Mouse (Mus musculus) liver, embryonic 13.5 days (tissue): Measurements from ENCODE around the gene Stx16. TPM values are rescaled to one million over a fixed set of nuclear protein-coding genes. Genes with fewer than 3 reads are reported as not detected.
A peak's percentile ranks its signal among the peaks of the same experiment; 100 is the strongest.

Experiments used
- ATAC-seq: fragments of 200-750 bp; cut with Nextera tagmentation; 2 replicates; pipeline ENCODE4 v1.8.0; 2017; ENCODE audit warnings: low read depth, mild to moderate bottlenecking, moderate number of reproducible peaks, moderate library complexity
- DNase-seq: peaks from one replicate; pipeline ENCODE4 v3.0.0; 2022
- H3K27ac ChIP-seq: fragments of 300-500 bp; sonication (generic); 2 replicates; pipeline ENCODE4 v1.5.1; 2015; ENCODE audit warnings: moderate library complexity, mild to moderate bottlenecking, inconsistent platforms
- H3K27me3 ChIP-seq: fragments of 300-500 bp; sonication (generic); 2 replicates; pipeline ENCODE4 v1.6.1; 2015; ENCODE audit warnings: mild to moderate bottlenecking, inconsistent platforms
- H3K36me3 ChIP-seq: fragments of 300-500 bp; sonication (generic); 2 replicates; pipeline ENCODE4 v1.6.1; 2015; ENCODE audit warnings: mild to moderate bottlenecking, inconsistent platforms
- H3K4me1 ChIP-seq: fragments of 300-500 bp; sonication (generic); replicated peaks from 2 replicates; pipeline ENCODE4 v1.6.1; 2015; ENCODE audit warnings: inconsistent platforms
- H3K4me2 ChIP-seq: fragments of 300-500 bp; sonication (generic); 2 replicates; pipeline ENCODE4 v1.6.1; 2015; ENCODE audit warnings: inconsistent platforms, mild to moderate bottlenecking, moderate library complexity
- H3K4me3 ChIP-seq: fragments of 300-500 bp; sonication (generic); replicated peaks from 2 replicates; pipeline ENCODE4 v1.5.1; 2015; ENCODE audit warnings: mild to moderate bottlenecking, inconsistent platforms
- H3K9ac ChIP-seq: fragments of 300-500 bp; sonication (generic); 2 replicates; pipeline ENCODE4 v1.6.1; 2015; ENCODE audit warnings: mild to moderate bottlenecking, inconsistent platforms
- H3K9me3 ChIP-seq: fragments of 300-500 bp; sonication (generic); replicated peaks from 2 replicates; pipeline ENCODE4 v1.6.1; 2016; ENCODE audit warnings: inconsistent platforms
- WGBS: fragments of 180-500 bp; shearing (Covaris S2); methylation state at CpG from one replicate; pipeline ENCODE4 v1.1.7; 2015; ENCODE audit not compliant: insufficient replicate concordance; 5-methylcytosine and 5-hydroxymethylcytosine counted together
- polyA plus RNA-seq: library from polyadenylated mRNA; unstranded; fragments of >200 nt; fragmentation: Nextera tagmentation; extraction: Ambion mirVana; gene quantifications from 2 replicates; pipeline ENCODE4 v1.2.1, GENCODE M21; 2015

The Stx16 gene
- polyA plus RNA-seq, 1 experiment from 2014 or later: 3.3 TPM

DNA sequence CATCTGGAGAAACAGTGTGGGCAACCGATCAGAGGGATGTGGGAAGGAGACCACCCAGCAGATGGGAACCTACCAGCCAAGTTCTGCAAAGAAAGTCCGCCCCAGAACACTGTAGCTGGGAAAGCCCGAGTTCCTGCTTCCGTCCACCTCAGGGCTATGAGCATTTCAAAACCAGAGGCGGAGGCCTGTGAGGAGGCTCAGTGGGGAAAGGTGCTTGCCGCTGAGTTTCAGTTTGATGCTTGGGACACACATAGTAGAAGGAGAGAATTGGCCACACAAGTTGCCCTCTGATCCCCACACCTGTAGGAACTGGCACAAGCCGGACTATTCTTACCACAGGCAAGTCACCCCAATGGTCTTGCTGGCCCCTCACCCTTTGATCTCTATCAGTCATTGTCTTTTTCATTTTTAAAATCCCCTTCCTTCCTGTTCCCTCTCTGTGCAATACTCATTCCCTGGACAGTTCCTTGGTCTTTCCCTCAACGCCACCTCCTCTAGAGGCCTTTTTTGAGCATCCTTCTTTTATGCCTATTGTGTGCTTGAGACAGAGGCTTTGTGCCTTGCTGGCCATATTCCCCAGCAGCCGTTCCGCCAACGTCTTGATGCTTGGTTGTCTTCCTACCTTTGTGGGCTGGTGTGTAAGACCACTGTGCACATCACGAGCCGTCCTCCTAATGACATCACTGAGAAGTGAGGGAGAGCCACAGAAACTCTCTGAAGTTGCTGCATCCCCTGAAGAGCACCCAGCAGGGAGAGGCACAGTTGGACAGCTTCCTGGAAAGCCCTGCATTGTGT, 16.3 kb upstream of the Stx16 start:
- 71% methylated on average over 13 of the region's 13 CpGs for WGBS
- Histone ChIP-seq H3K36me3 (no peaks in the 10 kb centered on the region), H3K27ac (no peak overlapping the region), H3K9me3 (no peaks in the 10 kb centered on the region), H3K9ac (no peak overlapping the region), H3K4me3 (no peak overlapping the region), H3K4me2 (no peak overlapping the region), H3K27me3 (no peaks in the 10 kb centered on the region), H3K4me1 (no peaks in the 10 kb centered on the region)
- DNase-seq (no peak), ATAC-seq (no peak)

DNA sequence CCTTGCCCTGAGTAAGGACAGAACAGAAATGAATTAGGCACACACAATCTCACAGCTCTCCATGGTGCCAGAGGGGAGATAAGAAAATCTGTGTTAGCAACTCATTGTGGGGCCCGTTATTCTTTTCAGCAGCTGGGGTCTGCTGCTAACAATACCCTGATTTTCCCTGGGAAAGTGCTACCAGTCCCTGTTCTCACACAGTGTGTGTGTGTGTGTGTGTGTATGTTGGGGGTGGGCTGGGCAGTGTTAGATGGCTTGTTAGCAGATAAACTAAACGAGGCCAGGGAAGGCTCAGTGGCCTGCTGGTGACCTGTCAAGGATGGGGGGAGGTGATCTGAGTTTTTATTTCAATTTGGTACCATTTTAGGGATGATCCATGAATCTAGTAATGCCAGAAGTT, 14.9 kb upstream of the Stx16 start:
- no peak overlapping the region for H3K9ac ChIP-seq
- ATAC-seq (no peak), DNase-seq (no peak)
- no peaks in the 10 kb centered on the region for H3K9me3 ChIP-seq
- H3K36me3 ChIP-seq: no peaks in the 10 kb centered on the region
- no peak overlapping the region for H3K4me3 ChIP-seq
- no peaks in the 10 kb centered on the region for H3K27me3 ChIP-seq
- no peak overlapping the region for H3K4me2 ChIP-seq
- 24% methylated on average over 2 of the region's 2 CpGs for WGBS
- H3K4me1 ChIP-seq: no peaks in the 10 kb centered on the region
- no peak overlapping the region for H3K27ac ChIP-seq

DNA sequence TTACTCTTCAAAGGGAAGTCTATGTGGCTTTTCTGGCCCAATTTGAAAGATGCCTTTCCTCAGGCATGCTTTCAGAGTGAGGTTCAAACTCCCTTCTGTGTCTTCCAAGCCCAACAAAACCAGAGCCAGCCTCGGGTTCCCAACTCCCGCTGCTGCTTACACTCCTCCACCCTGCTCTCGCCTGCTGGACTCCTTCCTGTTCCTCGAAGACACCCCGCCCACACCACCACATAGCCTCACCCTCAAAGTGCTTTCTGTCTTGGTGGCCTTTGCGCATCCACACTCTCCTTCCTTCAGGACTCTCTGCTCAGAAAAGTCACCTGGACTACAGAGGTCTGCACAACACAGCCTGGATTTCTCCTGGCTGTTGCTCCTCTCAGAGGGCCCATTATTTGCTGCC, 13.0 kb upstream of the Stx16 start:
- Histone ChIP-seq H3K4me1 (no peaks in the 10 kb centered on the region), H3K27me3 (no peaks in the 10 kb centered on the region), H3K4me2 (no peak overlapping the region), H3K4me3 (no peak overlapping the region), H3K9me3 (no peaks in the 10 kb centered on the region), H3K9ac (no peak overlapping the region), H3K27ac (no peak overlapping the region), H3K36me3 (no peaks in the 10 kb centered on the region)
- DNase-seq (no peak), ATAC-seq (no peak)
- 38% methylated on average over 6 of the region's 6 CpGs for WGBS

DNA sequence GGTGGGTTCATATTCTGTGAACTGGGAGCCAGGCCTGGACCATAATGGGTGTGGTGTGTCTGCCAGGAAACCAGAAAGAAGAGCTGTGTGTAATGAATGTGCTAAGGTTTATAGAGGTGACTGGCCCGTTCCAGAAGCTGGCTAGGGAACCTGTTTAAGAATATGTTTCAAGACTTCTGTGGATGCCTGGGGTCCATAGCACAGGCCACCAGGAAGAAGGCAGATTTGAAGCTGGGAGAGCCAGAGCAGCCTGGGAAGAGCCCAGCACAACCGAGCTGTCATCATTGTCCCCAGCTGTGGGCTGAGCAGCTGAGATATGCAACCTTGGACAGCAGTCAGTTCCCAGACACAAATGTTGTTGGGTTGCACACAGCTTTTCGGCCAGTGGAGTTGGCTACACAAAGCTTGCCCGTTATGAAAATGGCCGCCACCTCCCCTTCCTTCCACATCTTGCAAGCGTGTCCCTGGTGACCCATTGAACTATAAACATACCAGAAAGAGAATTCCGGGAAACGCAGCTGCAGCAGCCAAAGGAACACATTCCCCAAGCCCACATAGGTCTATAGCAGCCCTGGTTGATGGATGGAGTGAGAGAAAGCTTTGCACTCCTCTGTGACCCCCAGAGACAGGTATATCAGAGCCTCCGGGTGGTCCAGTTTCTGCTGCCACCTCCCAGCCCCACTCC, 12.4 kb upstream of the Stx16 start:
- Histone ChIP-seq H3K36me3 (no peaks in the 10 kb centered on the region), H3K9ac (no peak overlapping the region), H3K27ac (no peak overlapping the region), H3K9me3 (no peaks in the 10 kb centered on the region), H3K4me1 (no peaks in the 10 kb centered on the region), H3K4me3 (no peak overlapping the region), H3K27me3 (no peaks in the 10 kb centered on the region), H3K4me2 (no peak overlapping the region)
- no peak for ATAC-seq
- no peak for DNase-seq
- WGBS: 68% methylated on average over 9 of the region's 9 CpGs

DNA sequence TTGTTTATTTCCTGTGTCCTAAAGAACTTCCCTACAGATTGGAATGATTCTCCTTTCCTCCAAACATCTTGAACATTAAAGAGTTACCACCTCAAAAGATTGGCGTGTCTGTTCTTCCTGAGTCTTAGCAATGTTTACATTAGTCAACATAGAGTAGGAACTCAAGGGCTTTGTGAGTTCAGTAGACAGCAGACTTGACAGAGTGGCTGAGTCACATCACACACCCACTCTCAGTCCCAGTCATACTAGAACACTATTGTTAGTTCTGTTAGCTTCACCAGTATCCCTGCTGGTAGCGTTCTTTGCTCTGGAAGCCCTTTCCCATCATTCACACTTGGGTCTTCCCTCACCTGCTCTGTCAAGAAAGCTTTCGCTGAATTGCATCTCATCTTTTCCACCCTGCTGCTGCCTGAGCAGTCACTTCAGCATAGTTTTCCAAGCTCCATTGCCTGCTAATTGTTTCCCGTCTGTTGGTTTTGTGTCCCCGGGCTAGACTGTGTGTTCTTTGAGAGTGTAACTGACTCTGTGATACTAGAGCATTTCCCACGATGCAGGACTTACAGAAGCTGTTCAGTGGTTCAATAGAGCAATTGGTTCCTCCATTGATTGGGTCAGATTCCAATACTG, 8.2 kb upstream of the Stx16 start:
- Histone ChIP-seq H3K27me3 (no peaks in the 10 kb centered on the region), H3K4me1 (peaks cover 9% of the 10 kb centered on the region), H3K4me3 (no peak overlapping the region), H3K36me3 (no peaks in the 10 kb centered on the region), H3K9me3 (no peaks in the 10 kb centered on the region), H3K27ac (no peak overlapping the region), H3K9ac (no peak overlapping the region), H3K4me2 (no peak overlapping the region)
- no peak for DNase-seq
- no peak for ATAC-seq
- WGBS: 62% methylated on average over 6 of the region's 6 CpGs

DNA sequence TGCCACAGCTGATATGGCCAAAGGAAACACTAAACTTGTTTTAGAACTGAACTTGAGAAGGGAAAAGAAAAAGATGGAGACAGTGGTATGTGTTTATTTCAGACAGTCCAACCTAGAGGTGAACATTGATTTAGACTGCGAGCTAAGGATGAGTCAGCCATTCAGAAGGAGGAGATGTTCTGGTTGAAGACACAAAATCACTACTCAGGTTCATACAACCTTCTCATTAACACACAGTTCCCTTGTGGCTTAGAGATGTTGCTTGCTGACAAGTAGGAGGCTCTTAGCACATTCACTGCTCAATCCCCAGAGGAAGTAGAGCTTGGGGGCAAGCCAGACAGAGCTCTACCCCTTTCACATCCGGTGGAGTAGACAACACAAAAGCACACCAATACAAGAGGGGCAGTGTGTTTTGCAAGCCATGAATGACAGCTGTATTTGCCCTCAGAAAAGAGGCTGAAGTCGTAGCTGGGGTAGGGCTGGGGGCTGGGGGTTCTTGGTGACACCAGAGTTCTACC, 6.5 kb upstream of the Stx16 start:
- no peak overlapping the region for H3K4me2 ChIP-seq

GRCm38 (mm10) chr2:174071406-174071805, 4.7 kb upstream of the Stx16 start:
- Histone ChIP-seq H3K9ac (no peak overlapping the region), H3K27me3 (no peaks in the 10 kb centered on the region), H3K27ac (no peak overlapping the region), H3K4me2 (no peak overlapping the region), H3K4me3 (no peak overlapping the region), H3K36me3 (no peaks in the 10 kb centered on the region), H3K9me3 (no peaks in the 10 kb centered on the region), H3K4me1 (peaks cover 22% of the 10 kb centered on the region)
- DNase-seq (no peak), ATAC-seq (no peak)
- 67% methylated on average over 5 of the region's 5 CpGs for whole genome bisulfite sequencing

More for the DNA sequence above, 6.5 kb upstream of the Stx16 start:
- no peaks in the 10 kb centered on the region for H3K36me3 ChIP-seq
- no peak overlapping the region for H3K9ac ChIP-seq
- 43% methylated on average over 3 of the region's 3 CpGs for WGBS
- no peaks in the 10 kb centered on the region for H3K27me3 ChIP-seq
- peaks cover 9% of the 10 kb centered on the region for H3K4me1 ChIP-seq
- no peak for ATAC-seq
- H3K27ac ChIP-seq: no peak overlapping the region
- H3K9me3 ChIP-seq: no peaks in the 10 kb centered on the region
- DNase-seq: no peak
- no peak overlapping the region for H3K4me3 ChIP-seq

DNA sequence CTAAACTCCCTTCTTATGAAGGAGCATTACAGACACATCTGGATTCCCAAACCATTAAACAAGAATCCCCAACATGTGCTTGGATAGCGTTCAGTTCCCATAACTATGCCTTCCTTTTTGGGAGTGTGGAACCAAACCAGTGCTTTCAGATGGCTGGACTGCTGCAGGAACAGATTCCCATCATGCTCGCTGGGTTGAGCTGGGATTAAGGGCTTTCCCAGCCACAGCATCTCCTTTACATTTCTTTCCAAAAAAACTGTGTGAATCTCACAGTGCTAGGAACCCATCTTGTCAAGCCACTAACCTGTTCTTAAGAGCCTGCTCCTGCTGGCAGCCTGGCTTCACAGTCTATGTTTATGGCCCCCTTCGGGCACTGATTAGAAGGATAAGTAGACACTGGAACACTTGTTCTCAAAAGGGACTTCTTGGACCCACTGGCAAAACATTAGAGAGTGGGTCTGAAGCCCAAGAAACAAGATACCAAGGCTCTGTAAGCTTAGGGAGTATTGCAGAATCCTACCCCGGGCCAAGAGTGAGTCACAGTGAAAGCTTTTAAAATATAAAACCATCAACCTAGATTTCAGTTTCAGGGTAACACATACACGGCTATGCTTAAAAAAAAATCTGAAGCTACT, 2.8 kb upstream of the Stx16 start:
- DNase-seq (no peak), ATAC-seq (no peak)
- WGBS: 56% methylated on average over 5 of the region's 5 CpGs
- Histone ChIP-seq H3K4me1 (peaks cover 36% of the 10 kb centered on the region), H3K4me3 (no peak overlapping the region), H3K36me3 (no peaks in the 10 kb centered on the region), H3K27ac (no peak overlapping the region), H3K27me3 (no peaks in the 10 kb centered on the region), H3K9me3 (no peaks in the 10 kb centered on the region), H3K4me2 (no peak overlapping the region), H3K9ac (no peak overlapping the region)

DNA sequence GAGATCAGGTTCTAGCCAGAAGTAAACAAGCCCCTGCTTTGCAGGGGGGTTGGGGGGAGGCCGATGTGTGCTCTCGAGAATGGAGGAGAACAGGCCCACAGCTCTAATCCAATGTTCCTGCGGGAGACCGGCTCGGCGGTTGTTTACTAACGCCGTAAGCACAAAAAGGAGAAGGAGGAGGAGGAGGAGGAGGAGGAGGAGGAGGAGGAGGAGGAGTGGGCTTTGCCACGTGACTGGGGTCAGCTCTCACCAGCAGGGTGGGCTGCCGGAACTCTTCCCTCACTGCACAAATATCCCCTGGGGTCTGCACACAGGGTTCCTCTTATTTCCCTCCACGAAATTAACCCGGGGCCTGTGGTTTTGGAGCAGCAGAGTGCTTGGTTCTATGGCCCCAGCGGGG, 1.5 kb upstream of the Stx16 start:
- 2% methylated on average over 13 of the region's 13 CpGs for WGBS
- H3K4me2 ChIP-seq: peak overlapping the region; percentile 96
- H3K4me3 ChIP-seq: peak overlapping the region; percentile 85
- peak overlapping the region; percentile 82; the same call in 1 of the 2 replicates for H3K27ac ChIP-seq
- no peaks in the 10 kb centered on the region for H3K27me3 ChIP-seq
- peak overlapping the region; percentile 89 for H3K9ac ChIP-seq
- DNase-seq (no peak), ATAC-seq (no peak)
- peaks cover 35% of the 10 kb centered on the region for H3K4me1 ChIP-seq
- no peaks in the 10 kb centered on the region for H3K36me3 ChIP-seq
- no peaks in the 10 kb centered on the region for H3K9me3 ChIP-seq

DNA sequence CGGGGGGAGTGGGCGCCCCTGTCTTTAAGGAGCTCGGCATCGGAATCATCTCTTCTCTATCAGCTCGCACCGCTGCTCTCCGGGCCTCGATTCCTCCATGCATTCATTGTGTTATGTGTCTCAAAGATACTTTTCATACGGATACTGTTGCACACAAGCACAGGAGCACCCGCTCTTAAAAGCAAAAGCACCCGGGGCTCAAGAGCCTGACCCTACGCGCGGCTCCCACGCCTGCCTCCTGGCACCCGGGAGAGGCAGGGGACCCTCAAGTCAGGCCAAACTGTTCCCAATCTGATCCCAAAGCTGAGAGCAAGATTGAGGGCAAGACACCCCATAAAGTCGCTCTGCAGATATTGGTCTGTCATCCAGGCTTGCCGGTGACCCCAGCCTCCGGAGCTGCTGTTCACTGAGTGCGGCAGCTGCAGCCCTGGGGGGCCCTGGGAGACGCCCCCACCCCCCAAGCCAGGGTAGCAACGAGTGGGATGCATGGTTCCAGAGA, 987 bp upstream of the Stx16 start:
- 4% methylated on average over 22 of the region's 22 CpGs for WGBS
- no peaks in the 10 kb centered on the region for H3K9me3 ChIP-seq

DNA sequence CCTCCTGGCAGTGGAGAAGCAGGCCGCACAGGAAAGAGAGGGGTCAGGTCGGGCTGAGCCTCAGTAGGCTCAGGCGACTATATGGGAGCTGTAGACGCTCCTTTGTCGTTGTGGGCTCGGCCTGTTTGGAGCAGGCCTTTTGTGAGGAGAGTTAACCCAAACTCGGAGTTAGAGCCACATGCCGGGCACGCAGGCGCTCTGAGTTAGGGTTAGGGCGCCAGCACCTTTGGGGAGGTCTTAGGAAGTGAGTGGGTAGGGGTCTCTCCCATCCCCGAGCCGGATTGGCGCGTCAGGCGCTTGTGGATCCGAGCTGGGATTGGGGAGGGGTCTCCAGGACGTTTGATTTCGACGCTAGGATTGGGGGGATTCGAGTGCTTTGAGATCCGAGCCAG, 321 bp downstream of the Stx16 start:
- H3K36me3 ChIP-seq: no peaks in the 10 kb centered on the region
- no peaks in the 10 kb centered on the region for H3K9me3 ChIP-seq
- WGBS: under 1% methylated on average over 22 of the region's 22 CpGs
- ATAC-seq (no peak), DNase-seq (no peak)
- H3K4me1 ChIP-seq: peaks cover 40% of the 10 kb centered on the region
- H3K9ac ChIP-seq: peak overlapping the region; percentile 89
- H3K4me2 ChIP-seq: peak overlapping the region; percentile 96
- H3K27ac ChIP-seq: peak overlapping the region; percentile 82
- H3K27me3 ChIP-seq: no peaks in the 10 kb centered on the region
- H3K4me3 ChIP-seq: peak overlapping the region; percentile 85

More for the DNA sequence above, 987 bp upstream of the Stx16 start:
- Histone ChIP-seq H3K4me3 (peak overlapping the region; percentile 85), H3K27ac (peak overlapping the region; percentile 82), H3K4me2 (peak overlapping the region; percentile 96), H3K36me3 (no peaks in the 10 kb centered on the region), H3K27me3 (no peaks in the 10 kb centered on the region), H3K9ac (peak overlapping the region; percentile 89), H3K4me1 (peaks cover 30% of the 10 kb centered on the region)
- ATAC-seq (no peak), DNase-seq (no peak)
